Mouse (Mus musculus) kidney, embryonic 14.5 days (tissue): Measurements from ENCODE around the gene Cdk19. TPM values are rescaled to one million over a fixed set of nuclear protein-coding genes. Genes with fewer than 3 reads are reported as not detected.
"Not testable (repeated sequence)": the region's sequence is repeated elsewhere in the genome, so short reads cannot be mapped to it uniquely, and the experiment has no call there.

Experiments
- ATAC-seq: fragments of 200-750 bp; cut with Nextera tagmentation; 2 replicates; pipeline ENCODE4 v1.8.0; 2017; ENCODE audit warnings: moderate number of reproducible peaks, mild to moderate bottlenecking, moderate TSS enrichment, moderate library complexity; ENCODE audit not compliant: low FRiP score, low TSS enrichment
- H3K27ac ChIP-seq: fragments of 300-500 bp; sonication (generic); 2 replicates; pipeline ENCODE4 v1.5.1; 2014; ENCODE audit warnings: low read depth, mild to moderate bottlenecking, low read length, moderate library complexity, mixed read lengths
- H3K27me3 ChIP-seq: fragments of 300-500 bp; sonication (generic); 2 replicates; pipeline ENCODE4 v1.6.1; 2014; ENCODE audit warnings: mild to moderate bottlenecking, low read length; ENCODE audit not compliant: control insufficient read depth, insufficient read depth
- H3K36me3 ChIP-seq: fragments of 300-500 bp; sonication (generic); 2 replicates; pipeline ENCODE4 v1.6.1; 2014; ENCODE audit warnings: low read length, mixed read lengths; ENCODE audit not compliant: control insufficient read depth, insufficient read depth
- H3K4me1 ChIP-seq: fragments of 300-500 bp; sonication (generic); 2 replicates; pipeline ENCODE4 v1.6.1; 2014; ENCODE audit warnings: low read length, mixed read lengths; ENCODE audit not compliant: control insufficient read depth, insufficient read depth
- H3K4me2 ChIP-seq: fragments of 300-500 bp; sonication (generic); replicated peaks from 2 replicates; pipeline ENCODE4 v1.6.1; 2014; ENCODE audit warnings: low read depth, mild to moderate bottlenecking, low read length
- H3K4me3 ChIP-seq: fragments of 300-500 bp; sonication (generic); 2 replicates; pipeline ENCODE4 v1.5.1; 2014; ENCODE audit warnings: mild to moderate bottlenecking, low read length
- H3K9ac ChIP-seq: fragments of 300-500 bp; sonication (generic); 2 replicates; pipeline ENCODE4 v1.6.1; 2014; ENCODE audit warnings: low read depth, mild to moderate bottlenecking, low read length, moderate library complexity
- H3K9me3 ChIP-seq: fragments of 300-500 bp; sonication (generic); 2 replicates; pipeline ENCODE4 v1.6.1; 2016; ENCODE audit warnings: low read length; ENCODE audit not compliant: control insufficient read depth
- WGBS: fragments of 180-500 bp; shearing (Covaris S2); extraction: QIAGEN DNeasy Blood & Tissue Kit; methylation state at CpG from one replicate; pipeline ENCODE4 v1.1.7; 2014; 5-methylcytosine and 5-hydroxymethylcytosine counted together
- polyA plus RNA-seq: library from polyadenylated mRNA; unstranded; fragments of >200 nt; fragmentation: Nextera tagmentation; extraction: Ambion mirVana; gene quantifications from 2 replicates; pipeline ENCODE4 v1.2.1, GENCODE M21; 2014

Cdk19 gene
- polyA plus RNA-seq, 1 experiment from 2014 or later = 10.8 TPM

GRCm38 (mm10) chr10:40498426-40498825 is 159.1 kb downstream of the Cdk19 start:
- no peak overlapping the region for H3K27ac ChIP-seq
- 88% methylated on average over 4 of the region's 4 CpGs for WGBS
- H3K4me1 ChIP-seq = 0 out of 2 replicates have a peak, but pooled peaks cover 6% of the 10 kb centered on the region
- no peaks in the 10 kb centered on the region for H3K36me3 ChIP-seq
- H3K9me3 ChIP-seq = no peaks in the 10 kb centered on the region
- no peak overlapping the region for H3K9ac ChIP-seq
- H3K4me2 ChIP-seq = no peak overlapping the region
- H3K4me3 ChIP-seq = no peak overlapping the region
- no peaks in the 10 kb centered on the region for H3K27me3 ChIP-seq
- no peak for ATAC-seq

DNA sequence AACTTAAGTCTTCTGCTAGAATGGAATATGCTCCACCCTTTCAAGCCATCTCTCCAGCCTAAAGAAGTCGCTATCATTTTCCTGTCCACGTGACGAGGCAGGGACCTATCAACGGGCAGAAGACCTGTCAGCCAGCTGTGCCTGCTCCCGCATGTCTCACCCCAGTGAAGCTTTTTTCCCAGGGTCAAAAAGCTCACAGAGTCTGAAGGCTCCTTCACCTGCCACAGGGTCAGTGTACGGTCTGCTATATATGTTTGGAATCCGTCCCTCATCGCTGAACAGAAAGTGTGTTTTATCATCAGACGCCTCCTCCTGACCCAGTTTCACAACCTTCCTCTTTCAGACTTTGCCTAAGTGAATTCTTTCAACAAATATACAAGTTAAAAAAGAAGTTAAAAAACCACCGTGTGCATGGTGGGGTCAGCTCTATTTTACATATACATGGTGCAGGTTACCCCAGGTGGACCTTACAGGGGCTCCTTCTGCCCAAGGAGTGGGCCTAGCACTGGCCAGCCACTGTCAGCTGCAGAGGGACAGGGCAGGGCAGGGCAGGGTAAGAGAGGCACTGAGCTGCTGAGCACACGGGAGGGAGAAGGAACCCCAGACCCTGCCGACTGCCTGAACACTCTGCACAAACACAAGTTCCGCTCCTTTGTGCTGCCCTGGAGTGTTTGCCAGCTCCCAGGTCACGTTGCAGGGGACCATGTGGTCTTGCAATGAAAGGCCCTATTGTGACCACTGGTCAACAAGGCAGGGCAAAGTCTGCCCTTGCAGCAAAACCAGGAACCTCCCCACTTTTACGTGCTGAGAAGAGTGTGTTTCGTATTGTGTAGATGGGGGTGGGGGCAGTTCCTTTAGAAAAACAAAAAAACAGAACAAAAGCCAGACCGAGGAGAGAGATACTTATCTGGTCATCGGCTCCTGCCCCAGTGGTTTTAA is 160.2 kb downstream of the Cdk19 start:
- H3K4me3 ChIP-seq = no peak overlapping the region
- H3K36me3 ChIP-seq = no peaks in the 10 kb centered on the region
- no peak overlapping the region for H3K4me2 ChIP-seq
- H3K27ac ChIP-seq = peak overlapping the region; percentile 30
- no peaks in the 10 kb centered on the region for H3K27me3 ChIP-seq
- WGBS = 42% methylated on average over 18 of the region's 18 CpGs
- 0 out of 2 replicates have a peak, but pooled peaks cover 6% of the 10 kb centered on the region for H3K4me1 ChIP-seq
- peak; percentile 32; the same call in 1 of the 2 replicates for ATAC-seq
- no peaks in the 10 kb centered on the region for H3K9me3 ChIP-seq
- no peak overlapping the region for H3K9ac ChIP-seq

- Histone ChIP-seq H3K36me3 (no peaks in the 10 kb centered on the region), H3K27ac (no peak overlapping the region), H3K4me2 (no peak overlapping the region), H3K27me3 (no peaks in the 10 kb centered on the region), H3K9ac (no peak overlapping the region), H3K9me3 (no peaks in the 10 kb centered on the region), H3K4me1 (0 out of 2 replicates have a peak, but pooled peaks cover 6% of the 10 kb centered on the region), H3K4me3 (no peak overlapping the region)
- WGBS = 93% methylated on average over 7 of the region's 7 CpGs
- no peak for ATAC-seq
Observed at GRCm38 (mm10) chr10:40500723-40501245, 161.4 kb downstream of the Cdk19 start.

- Histone ChIP-seq H3K27me3 (no peaks in the 10 kb centered on the region), H3K9ac (no peak overlapping the region), H3K36me3 (no peaks in the 10 kb centered on the region), H3K27ac (no peak overlapping the region), H3K4me2 (no peak overlapping the region), H3K9me3 (no peaks in the 10 kb centered on the region), H3K4me1 (0 out of 2 replicates have a peak, but pooled peaks cover 6% of the 10 kb centered on the region), H3K4me3 (no peak overlapping the region)
- WGBS = 74% methylated on average over 1 of the region's 3 CpGs
- ATAC-seq = no peak
Observed at GRCm38 (mm10) chr10:40502734-40503133, 163.4 kb downstream of the Cdk19 start.

DNA sequence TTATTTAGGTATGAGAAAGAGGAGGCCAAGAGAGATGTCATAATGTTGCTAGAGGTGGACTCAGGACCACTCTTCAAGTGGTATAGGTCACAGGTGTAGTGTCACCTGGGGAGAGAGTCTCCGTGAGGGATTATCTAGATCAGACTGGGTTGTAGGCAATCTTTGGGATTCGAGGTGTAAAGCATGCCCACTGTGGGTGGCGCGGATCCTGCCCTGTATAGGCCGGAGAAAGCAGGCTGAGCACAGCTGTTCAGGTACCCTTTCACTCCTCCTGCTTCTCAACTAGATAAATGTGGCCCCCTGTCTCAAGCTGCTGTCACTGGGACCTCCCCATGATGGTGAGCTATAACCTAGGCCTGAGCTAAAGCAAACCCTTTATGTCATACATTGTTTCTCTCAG is 171.0 kb downstream of the Cdk19 start:
- no peaks in the 10 kb centered on the region for H3K36me3 ChIP-seq

DNA sequence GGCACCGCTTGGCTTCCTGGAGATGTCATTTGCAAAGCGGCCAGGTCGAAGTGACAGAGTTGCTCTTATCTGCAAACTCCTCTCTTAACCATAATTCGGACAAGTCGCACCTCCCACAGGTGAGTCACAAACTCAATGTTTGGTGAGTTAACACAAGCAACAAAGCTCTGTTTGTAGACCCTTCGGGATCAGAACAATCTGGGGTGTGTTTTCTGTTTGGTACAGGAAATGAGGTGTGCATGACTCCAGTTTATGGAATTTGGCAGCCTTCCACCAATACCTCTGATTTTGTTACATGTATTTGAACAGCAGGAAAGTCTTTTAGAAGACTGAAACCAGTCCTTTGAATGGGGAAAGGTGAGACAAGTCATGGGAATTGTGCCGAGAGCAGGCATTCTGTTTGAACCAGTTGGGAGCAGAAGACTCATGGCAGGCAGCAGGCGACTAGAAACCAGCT is 171.9 kb downstream of the Cdk19 start:
- Histone ChIP-seq H3K4me1 (no peaks in the 10 kb centered on the region), H3K4me3 (no peak overlapping the region), H3K27ac (no peak overlapping the region), H3K27me3 (no peaks in the 10 kb centered on the region), H3K4me2 (no peak overlapping the region), H3K36me3 (no peaks in the 10 kb centered on the region), H3K9ac (no peak overlapping the region), H3K9me3 (0 out of 2 replicates have a peak, but pooled peaks cover 2% of the 10 kb centered on the region)
- no peak for ATAC-seq
- 76% methylated on average over 8 of the region's 8 CpGs for WGBS

More for the DNA sequence above, 171.0 kb downstream of the Cdk19 start:
- 91% methylated on average over 5 of the region's 5 CpGs for WGBS
- no peak overlapping the region for H3K27ac ChIP-seq
- no peaks in the 10 kb centered on the region for H3K4me1 ChIP-seq
- H3K9me3 ChIP-seq = 0 out of 2 replicates have a peak, but pooled peaks cover 2% of the 10 kb centered on the region
- no peak overlapping the region for H3K4me3 ChIP-seq
- no peak overlapping the region for H3K4me2 ChIP-seq
- no peak for ATAC-seq
- H3K9ac ChIP-seq = no peak overlapping the region
- no peaks in the 10 kb centered on the region for H3K27me3 ChIP-seq

GRCm38 (mm10) chr10:40512185-40512584 is 172.8 kb downstream of the Cdk19 start:
- Histone ChIP-seq H3K27me3 (no peaks in the 10 kb centered on the region), H3K4me2 (no peak overlapping the region), H3K9ac (no peak overlapping the region), H3K36me3 (no peaks in the 10 kb centered on the region), H3K4me1 (no peaks in the 10 kb centered on the region), H3K4me3 (no peak overlapping the region), H3K27ac (no peak overlapping the region), H3K9me3 (0 out of 2 replicates have a peak, but pooled peaks cover 2% of the 10 kb centered on the region)
- no peak for ATAC-seq
- 94% methylated on average over 6 of the region's 6 CpGs for WGBS

DNA sequence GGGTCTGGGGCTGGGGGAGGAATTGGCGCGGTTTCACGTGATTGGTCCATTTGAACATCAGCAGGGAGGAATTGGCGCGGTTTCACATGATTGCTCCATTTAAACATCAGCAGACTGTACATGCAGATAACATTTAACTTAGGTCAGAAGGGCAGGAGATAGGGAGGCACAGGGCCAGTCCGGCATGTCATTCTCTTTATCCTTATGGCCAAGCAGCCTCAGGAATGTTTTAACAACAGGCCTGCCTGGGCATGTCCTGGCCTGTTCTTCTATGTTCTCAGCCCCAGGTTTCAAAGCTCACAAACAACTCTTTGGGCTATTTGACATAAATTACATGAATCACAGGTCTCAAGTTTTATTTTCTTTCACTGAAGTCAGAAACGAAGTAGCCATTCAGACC is 173.6 kb downstream of the Cdk19 start:
- H3K4me2 ChIP-seq, H3K9ac ChIP-seq, H3K36me3 ChIP-seq, H3K4me1 ChIP-seq, ATAC-seq, H3K4me3 ChIP-seq, H3K27me3 ChIP-seq, H3K27ac ChIP-seq, H3K9me3 ChIP-seq: not testable (repeated sequence)
- 91% methylated on average over 7 of the region's 7 CpGs for WGBS

DNA sequence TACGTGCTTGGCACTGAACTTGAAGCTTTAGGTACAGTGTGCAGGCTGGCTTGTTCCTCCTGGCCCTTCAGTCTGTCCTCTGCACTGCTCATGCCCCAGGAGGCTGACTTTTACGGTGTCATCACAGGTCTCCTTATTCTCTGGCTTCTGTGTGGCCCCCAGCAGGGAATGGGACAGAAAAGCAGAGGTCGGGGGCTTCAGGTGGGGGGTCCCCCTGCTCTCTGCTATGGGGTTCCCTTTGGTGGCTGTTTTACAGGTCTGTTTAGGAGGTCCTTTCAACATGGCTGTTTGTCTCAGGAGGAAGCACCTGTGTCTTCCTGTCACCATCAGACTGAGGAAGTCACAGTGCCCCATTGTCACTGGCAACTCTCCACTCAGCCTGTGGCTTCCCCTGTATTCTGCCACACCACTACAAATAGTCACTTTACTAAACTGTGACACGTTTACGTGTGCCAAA is 175.9 kb downstream of the Cdk19 start:
- Histone ChIP-seq H3K4me1 (no peaks in the 10 kb centered on the region), H3K27me3 (no peaks in the 10 kb centered on the region), H3K27ac (no peak overlapping the region), H3K4me2 (no peak overlapping the region), H3K9ac (no peak overlapping the region), H3K4me3 (no peak overlapping the region), H3K9me3 (0 out of 2 replicates have a peak, but pooled peaks cover 2% of the 10 kb centered on the region), H3K36me3 (no peaks in the 10 kb centered on the region)
- WGBS = 78% methylated on average over 5 of the region's 5 CpGs
- ATAC-seq = no peak
